Mouse (Mus musculus) CH12.LX (cell line): ENCODE data around the gene Fbxl17. TPM values are rescaled to one million over a fixed set of nuclear protein-coding genes. Genes with fewer than 3 reads are reported as not detected.

Experiments
- DNase-seq: peaks from one replicate; pipeline ENCODE4 v3.0.0-alpha.2; 2013; ENCODE audit errors: extremely low read depth
- H3K27ac ChIP-seq: 2 replicates; pipeline ENCODE4 v1.5.1; 2012; ENCODE audit warnings: low read depth, mild to moderate bottlenecking, control low read depth, moderate library complexity; ENCODE audit not compliant: insufficient read depth
- H3K27me3 ChIP-seq: replicated peaks from 2 replicates; pipeline ENCODE3; 2012; ENCODE audit warnings: inconsistent platforms
- H3K36me3 ChIP-seq, 2 experiments: replicated peaks in 1 of 2; 2 replicates each; pipeline versions ENCODE3 to v1.6.1; 2012; ENCODE audit warnings: inconsistent platforms in 1 of 2, low read length in 1 of 2, mild to moderate bottlenecking in 1 of 2, mixed read lengths in 1 of 2, moderate library complexity in 1 of 2; ENCODE audit not compliant: control insufficient read depth in 1 of 2, insufficient read depth in 1 of 2
- H3K4me1 ChIP-seq, 2 experiments: 2 replicates each; pipeline ENCODE4 v1.6.1; 2012; ENCODE audit warnings: inconsistent platforms in 1 of 2, moderate library complexity in 1 of 2; ENCODE audit not compliant: insufficient read depth in 2 of 2, control insufficient read depth in 1 of 2
- H3K4me2 ChIP-seq: 2 replicates; pipeline ENCODE4 v1.6.1; 2012; ENCODE audit warnings: low read depth, mild to moderate bottlenecking, control low read depth; ENCODE audit not compliant: poor library complexity, insufficient read depth, severe bottlenecking
- H3K4me3 ChIP-seq, 3 experiments: fragments of 150-350 bp in 1 of 3; sonication (generic) in 1 of 3; replicated peaks in 1 of 3; 2 replicates each; pipeline versions ENCODE3 to v1.5.1; 2011 to 2012; ENCODE audit warnings: low read depth in 2 of 3, low read length in 2 of 3, mild to moderate bottlenecking in 2 of 3, moderate library complexity in 2 of 3, control low read depth in 1 of 3, improper control_type of control experiment in 1 of 3, inconsistent platforms in 1 of 3, mixed read lengths in 1 of 3; ENCODE audit not compliant: poor library complexity in 1 of 3
- H3K79me2 ChIP-seq: replicated peaks from 2 replicates; pipeline ENCODE4 v1.6.1; 2012; ENCODE audit warnings: mild to moderate bottlenecking, moderate library complexity; ENCODE audit not compliant: control insufficient read depth, poor library complexity, insufficient read depth, severe bottlenecking; ENCODE audit errors: extremely low read depth
- H3K9ac ChIP-seq: 2 replicates; pipeline ENCODE4 v1.6.1; 2012; ENCODE audit warnings: low read depth, mild to moderate bottlenecking, control low read depth, moderate library complexity; ENCODE audit not compliant: insufficient read depth
- H3K9me3 ChIP-seq: replicated peaks from 2 replicates; pipeline ENCODE3; 2012; ENCODE audit warnings: low read length, inconsistent platforms, mixed read lengths
- CHD1 ChIP-seq: IDR thresholded peaks from 2 replicates; pipeline ENCODE4 v1.6.1; 2012; ENCODE audit warnings: low read depth, low read length, improper control_type of control experiment, inconsistent platforms
- CTCF ChIP-seq, 2 experiments: IDR thresholded peaks in 1 of 2; conservative IDR thresholded peaks in 1 of 2; 2 replicates each; pipeline ENCODE4 v1.5.1; 2011 to 2012; ENCODE audit warnings: low read depth in 2 of 2, low read length in 2 of 2, improper control_type of control experiment in 1 of 2, inconsistent platforms in 1 of 2, mild to moderate bottlenecking in 1 of 2, moderate library complexity in 1 of 2
- ELF1 ChIP-seq: IDR thresholded peaks from 2 replicates; pipeline ENCODE4 v1.6.1; 2014; ENCODE audit warnings: low read depth, mild to moderate bottlenecking, inconsistent platforms, low read length, improper control_type of control experiment
- HCFC1 ChIP-seq: IDR thresholded peaks from 2 replicates; pipeline ENCODE4 v1.6.1; 2012; ENCODE audit warnings: low read depth, mild to moderate bottlenecking, inconsistent platforms, low read length, improper control_type of control experiment
- MAFK ChIP-seq: IDR thresholded peaks from 2 replicates; pipeline ENCODE4 v1.6.1; 2011; ENCODE audit warnings: low read length, improper control_type of control experiment; ENCODE audit not compliant: insufficient replicate concordance
- MAZ ChIP-seq: IDR thresholded peaks from 2 replicates; pipeline ENCODE4 v1.6.1; 2012; ENCODE audit warnings: low read depth, mild to moderate bottlenecking, inconsistent platforms, low read length, improper control_type of control experiment, moderate library complexity
- MEF2A ChIP-seq: IDR thresholded peaks from 2 replicates; pipeline ENCODE4 v1.6.1; 2014; ENCODE audit warnings: low read depth, mild to moderate bottlenecking, inconsistent platforms, low read length, improper control_type of control experiment, borderline replicate concordance
- MXI1 ChIP-seq: IDR thresholded peaks from 2 replicates; pipeline ENCODE4 v1.6.1; 2011; ENCODE audit warnings: mild to moderate bottlenecking, low read depth, low read length, improper control_type of control experiment
- MYC ChIP-seq: IDR thresholded peaks from 2 replicates; pipeline ENCODE4 v1.6.1; 2011; ENCODE audit warnings: low read depth, mild to moderate bottlenecking, improper control_type of control experiment, low read length
- NELFE ChIP-seq: IDR thresholded peaks from 2 replicates; pipeline ENCODE4 v1.6.1; 2011; ENCODE audit warnings: low read depth, low read length, improper control_type of control experiment
- PAX5 ChIP-seq: IDR thresholded peaks from 2 replicates; pipeline ENCODE4 v1.6.1; 2012; ENCODE audit warnings: low read length, inconsistent platforms, mixed read lengths
- POLR2A ChIP-seq: IDR thresholded peaks from 2 replicates; pipeline ENCODE4 v1.6.1; 2011; ENCODE audit warnings: low read depth, mild to moderate bottlenecking, improper control_type of control experiment, low read length
- RAD21 ChIP-seq: IDR thresholded peaks from 2 replicates; pipeline ENCODE4 v1.6.1; 2011; ENCODE audit warnings: low read depth, mild to moderate bottlenecking, low read length, improper control_type of control experiment, moderate library complexity
- SIN3A ChIP-seq: IDR thresholded peaks from 2 replicates; pipeline ENCODE4 v1.6.1; 2012; ENCODE audit warnings: low read length, improper control_type of control experiment, inconsistent platforms
- SMC3 ChIP-seq: IDR thresholded peaks from 2 replicates; pipeline ENCODE4 v1.6.1; 2011; ENCODE audit warnings: low read depth, low read length, improper control_type of control experiment
- TBP ChIP-seq: conservative IDR thresholded peaks from 2 replicates; pipeline ENCODE4 v1.6.1; 2011; ENCODE audit warnings: low read depth, low read length, improper control_type of control experiment
- TCF12 ChIP-seq: IDR thresholded peaks from 2 replicates; pipeline ENCODE4 v1.6.1; 2014; ENCODE audit warnings: low read depth, mild to moderate bottlenecking, inconsistent platforms, low read length, improper control_type of control experiment
- UBTF ChIP-seq: IDR thresholded peaks from 2 replicates; pipeline ENCODE4 v1.6.1; 2012; ENCODE audit warnings: low read depth, mild to moderate bottlenecking, inconsistent platforms, low read length, improper control_type of control experiment, moderate library complexity
- USF2 ChIP-seq: conservative IDR thresholded peaks from 2 replicates; pipeline ENCODE4 v1.6.1; 2011; ENCODE audit warnings: low read depth, low read length, improper control_type of control experiment
- ZC3H11A ChIP-seq: IDR thresholded peaks from 2 replicates; pipeline ENCODE4 v1.6.1; 2012; ENCODE audit warnings: low read depth, mild to moderate bottlenecking, inconsistent platforms, low read length, improper control_type of control experiment
- ZMIZ1 ChIP-seq: IDR thresholded peaks from 2 replicates; pipeline ENCODE4 v1.6.1; 2012; ENCODE audit warnings: low read depth, mild to moderate bottlenecking, inconsistent platforms, low read length, improper control_type of control experiment
- dilution Hi-C: fragments of 300-500 bp; cut with MboI; formaldehyde crosslinking; loops from 2 replicates; pipeline ENCODE4 v1.14.3; 2020; ENCODE audit warnings: low sequenced_read_pairs; ENCODE audit not compliant: extremely low pct_unique_long_range_greater_than_20kb, extremely low pct_ligation_motif_present
- in situ Hi-C: fragments of 300-500 bp; cut with MboI; formaldehyde crosslinking; loops from 3 replicates; pipeline ENCODE4 v1.14.3; 2019; ENCODE audit warnings: low sequenced_read_pairs, low pct_ligation_motif_present, low pct_unique_long_range_greater_than_20kb, mixed read lengths
- polyA plus RNA-seq: library from polyadenylated mRNA; unstranded; fragments of >175 nt; gene quantifications from 2 replicates; pipeline ENCODE4 v1.2.1, GENCODE M21; 2012; ENCODE audit warnings: low read depth; ENCODE audit not compliant: insufficient read length
- total RNA-seq, 2 experiments: library from RNA; depleted of rRNA; stranded (reverse); fragments of 300-350 nt in 1 of 2; fragments of >200 nt in 1 of 2; gene quantifications; 2 replicates each; pipeline ENCODE4 v1.2.3; 2012 to 2014

Gene Fbxl17
- total and polyA plus RNA-seq, 3 experiments, result 4.0 to 6.9 (median 4.3) TPM

- H3K27ac ChIP-seq, result peak overlapping the region; percentile 71
- peak overlapping the region; percentile 95 for H3K4me2 ChIP-seq
- peak overlapping the region; percentile 76 to 91 (median 76) for H3K4me3 ChIP-seq
- peak overlapping the region; percentile 92 for H3K9ac ChIP-seq
- in situ Hi-C loops (no loop called here), dilution Hi-C loops (no loop called here)
- peaks cover 0 to 10% of the 10 kb centered on the region in 2 experiments for H3K36me3 ChIP-seq
- peak; percentile 58; the same call in 1 of the 2 replicates for TF ChIP-seq ELF1
- TF ChIP-seq RAD21, result no peak
- TF ChIP-seq UBTF, result peak; percentile 76; the same call in 1 of the 2 replicates
- TF ChIP-seq MAZ, result no peak
- TF ChIP-seq MXI1, result peak; percentile 45
- no peak for TF ChIP-seq NELFE
- H3K4me1 ChIP-seq, result peaks cover 5 to 25% of the 10 kb centered on the region in 2 experiments
- no peaks in the 10 kb centered on the region for H3K9me3 ChIP-seq
- no peak for DNase-seq
- peaks cover 18% of the 10 kb centered on the region for H3K79me2 ChIP-seq
- no peaks in the 10 kb centered on the region for H3K27me3 ChIP-seq
Observed at GRCm38 (mm10) chr17:63498717-63499635, 841 bp downstream of the Fbxl17 start.

GRCm38 (mm10) chr17:63498182-63498716, 1.6 kb downstream of the Fbxl17 start:
- TF ChIP-seq PAX5 (no peak), CTCF (conservative IDR thresholded peaks at IDR 0.05 in 1 of 2, IDR thresholded peaks at IDR 0.05 in 1 of 2; ENCODE audit: low read depth in 2 of 2, low read length in 2 of 2) (no peak), SMC3 (no peak), TBP (no peak), RAD21 (no peak), ZC3H11A (no peak), MAFK (no peak), CHD1 (no peak), POLR2A (no peak), MYC (no peak), TCF12 (no peak), MAZ (no peak), SIN3A (no peak), HCFC1 (no peak), MEF2A (no peak), USF2 (no peak), ZMIZ1 (no peak)
- Histone ChIP-seq H3K79me2 (peaks cover 18% of the 10 kb centered on the region), H3K4me2 (peak overlapping the region; percentile 95), H3K36me3 (peaks cover 0 to 10% of the 10 kb centered on the region in 2 experiments), H3K27me3 (no peaks in the 10 kb centered on the region), H3K4me1 (peaks cover 5 to 32% of the 10 kb centered on the region in 2 experiments), H3K27ac (no peak overlapping the region), H3K9me3 (no peaks in the 10 kb centered on the region), H3K4me3 (peak overlapping the region; percentile 76 to 91 (median 76)), H3K9ac (peak overlapping the region; percentile 92)
- dilution Hi-C loops (no loop called here), in situ Hi-C loops (no loop called here)
- DNase-seq, result no peak
